Mouse (Mus musculus): Measurements from ENCODE around the gene Chchd2. TPM values are rescaled to one million over a fixed set of nuclear protein-coding genes. Genes with fewer than 3 reads are reported as not detected.
"Not testable (repeated sequence)": the region's sequence is repeated elsewhere in the genome, so short reads cannot be mapped to it uniquely, and the experiment has no call there.

The Chchd2 gene
- total RNA-seq (2021): 100 to 1,000 TPM; 441 to 443 TPM

DNA sequence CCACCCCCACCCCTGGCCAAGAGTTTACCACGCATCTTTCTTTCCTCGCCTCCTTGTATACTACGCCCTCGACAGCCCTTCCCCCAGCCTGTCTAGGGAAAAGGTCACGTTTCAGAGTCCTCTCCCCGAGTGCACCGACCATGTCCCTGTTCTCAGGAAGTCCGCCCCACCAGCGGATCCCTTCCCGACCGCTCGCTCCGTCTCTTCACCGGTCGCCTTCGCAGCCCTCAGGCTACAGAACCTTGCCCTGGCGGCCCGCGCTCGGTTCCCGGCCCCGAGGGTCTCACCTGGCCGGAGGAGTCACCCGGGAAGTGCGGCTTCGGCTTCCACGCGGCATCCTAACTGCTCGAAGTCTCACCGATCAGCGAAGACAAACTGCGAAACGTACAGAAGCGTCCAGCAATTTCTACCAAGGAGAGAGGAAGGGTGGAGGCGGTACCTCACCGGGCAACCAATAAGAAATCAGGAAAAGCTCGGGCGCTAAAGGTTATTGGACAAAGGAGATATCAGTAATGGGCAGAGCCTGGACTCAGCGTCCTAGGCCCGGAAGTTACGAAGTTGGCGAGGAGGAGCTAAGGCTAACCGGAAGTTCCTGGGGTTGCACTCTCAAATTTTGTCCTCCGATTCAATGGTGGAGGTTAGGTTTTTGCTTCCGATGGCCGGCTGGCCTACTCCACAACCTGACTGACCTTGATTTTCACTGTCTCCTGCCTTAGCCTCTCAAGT, at the start of gene Chchd2:
Chchd2 (minus strand) TSS at position 560 of the 726 bp plus-strand sequence.
- intact Hi-C loops (cut with DNase I): no loop called here
- DNase-seq (ENCODE audit: low spot score in 2 of 2): peak; percentile 95 to 99

DNA sequence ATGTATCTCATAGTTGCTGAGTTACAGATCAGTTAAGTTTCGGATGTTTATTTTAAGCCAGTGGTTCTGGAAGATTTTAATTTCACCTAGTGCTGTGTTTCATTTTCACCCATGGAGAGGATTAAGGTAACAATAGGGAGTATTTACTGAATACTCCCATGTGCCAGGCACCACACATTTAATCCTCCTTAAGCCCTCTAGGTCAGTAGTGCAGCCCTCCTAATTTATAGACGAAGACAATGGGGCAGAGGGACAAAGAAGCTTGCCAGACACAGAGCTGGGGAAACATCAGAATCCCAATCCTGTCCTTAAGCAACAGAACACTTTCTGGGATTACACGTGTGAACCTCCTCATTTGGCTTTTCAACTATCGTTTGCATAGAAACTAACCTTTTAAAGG, 49.7 kb upstream of the Chchd2 start:
- intact Hi-C loops (cut with DNase I): no loop called here
- no peak for DNase-seq (ENCODE audit: low spot score in 2 of 2)

DNA sequence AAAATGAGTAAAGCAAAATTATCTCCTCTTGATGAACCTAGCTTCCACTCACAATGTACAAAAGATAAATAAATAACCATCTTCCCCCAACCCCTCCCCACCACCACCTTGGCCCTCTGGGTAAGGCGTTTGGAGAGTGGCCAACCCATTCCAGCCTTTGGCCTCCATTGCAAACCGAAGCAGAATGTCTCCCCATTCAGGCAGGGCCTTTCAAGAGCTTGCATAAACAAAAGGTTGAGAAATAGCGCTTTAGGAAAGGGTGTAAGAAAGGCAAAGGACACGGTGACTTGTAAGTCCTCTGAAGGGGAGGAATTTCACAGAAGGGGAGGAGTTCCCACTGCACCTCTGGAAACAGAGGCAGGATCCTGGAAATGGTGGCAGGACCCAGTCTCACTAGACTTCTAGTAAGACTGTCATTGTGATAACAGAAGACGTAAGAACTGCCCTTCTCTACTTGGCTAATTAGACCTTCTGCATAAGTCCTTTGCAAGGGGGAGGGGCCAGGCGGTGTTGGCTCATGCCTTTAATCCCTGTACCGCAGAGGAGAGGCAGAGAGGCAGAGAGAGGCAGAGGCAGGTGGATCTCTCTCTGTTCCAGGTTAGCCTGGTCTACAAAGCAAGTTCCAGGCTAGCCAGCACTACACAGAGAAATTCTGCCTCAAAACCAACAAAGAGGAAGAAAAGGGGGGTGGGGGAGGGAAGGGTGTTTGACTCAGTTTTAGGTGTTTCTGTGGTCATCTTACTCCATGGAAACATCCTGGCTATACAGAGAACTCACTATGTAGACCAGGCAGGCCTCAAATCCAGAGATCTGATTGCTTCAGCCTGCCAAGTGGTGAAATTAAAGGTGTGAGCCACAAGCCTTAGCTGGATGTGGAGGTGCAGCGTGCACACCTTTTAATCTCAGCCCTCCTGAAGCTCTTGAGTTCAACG, 42.9 kb upstream of the Chchd2 start:
- no peak for DNase-seq (ENCODE audit: low spot score in 2 of 2)
- intact Hi-C loops (cut with DNase I): no loop called here

DNA sequence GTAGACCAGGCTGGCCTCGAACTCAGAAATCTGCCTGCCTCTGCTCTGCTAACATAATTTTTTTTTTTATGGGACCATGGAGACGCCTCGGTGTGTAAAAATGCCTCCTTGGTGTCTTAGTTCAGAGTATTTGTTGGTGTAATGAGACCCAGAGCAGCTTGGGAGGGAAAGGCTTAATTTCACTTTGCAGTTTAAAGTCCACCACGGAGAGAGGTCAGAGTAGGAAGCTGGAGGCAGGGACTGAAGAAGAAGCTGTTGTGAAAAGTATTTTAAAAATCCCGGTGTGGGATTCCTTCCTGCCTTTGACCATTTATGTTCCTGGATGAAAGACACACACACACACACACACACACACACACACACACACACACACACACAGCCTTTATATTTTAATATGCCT, 38.7 kb upstream of the Chchd2 start:
- intact Hi-C loops (cut with DNase I): no loop called here

DNA sequence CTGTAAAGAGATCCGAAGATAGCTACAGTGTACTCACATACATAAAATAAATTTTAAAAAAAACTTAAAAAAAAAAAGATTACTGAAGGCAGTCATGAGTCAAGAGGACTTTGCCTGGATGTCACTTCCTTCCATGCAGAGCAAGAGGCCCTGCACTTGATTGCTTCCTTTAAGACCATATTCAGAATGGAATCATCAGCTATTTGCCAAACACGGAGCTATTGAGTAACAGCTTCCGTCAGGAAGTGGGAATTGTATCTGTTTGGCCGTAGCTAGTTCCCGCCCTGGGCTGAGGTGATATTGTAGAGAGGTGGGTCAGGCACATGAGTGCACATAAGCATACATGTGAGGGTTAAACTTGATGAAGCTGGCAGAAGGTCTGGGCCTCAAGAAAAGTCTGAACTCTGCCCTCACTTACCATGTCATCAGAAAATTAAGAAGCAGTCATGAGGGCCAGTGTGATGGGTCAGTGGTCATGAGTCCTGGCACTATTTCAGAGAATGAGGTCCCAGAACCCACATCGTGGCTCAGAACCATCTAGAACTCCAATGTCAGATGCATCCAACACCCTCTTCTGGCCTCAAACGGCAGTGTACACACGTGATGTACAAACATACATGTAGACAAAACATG, 37.7 kb upstream of the Chchd2 start:
- intact Hi-C loops (cut with DNase I): no loop called here

More for the DNA sequence above, 38.7 kb upstream of the Chchd2 start:
- no peak for DNase-seq (ENCODE audit: low spot score in 2 of 2)

DNA sequence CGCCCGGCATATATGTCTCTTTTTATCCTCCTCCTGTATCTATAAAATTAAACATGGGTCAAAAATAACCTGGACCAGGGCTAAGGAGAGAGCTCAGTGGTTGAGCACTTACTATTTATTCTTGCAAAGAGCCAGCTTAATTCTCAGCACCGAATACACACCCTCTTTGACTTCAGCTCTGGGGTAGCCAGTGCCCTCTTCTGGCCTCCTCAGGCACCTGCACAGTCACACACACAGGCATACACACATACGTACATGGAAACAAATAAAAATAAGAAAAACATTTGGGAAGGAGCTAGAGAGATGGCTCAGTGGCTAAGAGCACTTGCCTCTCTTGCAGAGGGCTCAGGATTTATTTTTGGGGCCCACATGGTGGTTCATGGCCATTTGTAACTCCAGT, 34.7 kb upstream of the Chchd2 start:
- DNase-seq (ENCODE audit: low spot score in 2 of 2): no peak
- intact Hi-C loops (cut with DNase I): no loop called here

More for the DNA sequence above, 37.7 kb upstream of the Chchd2 start:
- DNase-seq (ENCODE audit: low spot score in 2 of 2): no peak

DNA sequence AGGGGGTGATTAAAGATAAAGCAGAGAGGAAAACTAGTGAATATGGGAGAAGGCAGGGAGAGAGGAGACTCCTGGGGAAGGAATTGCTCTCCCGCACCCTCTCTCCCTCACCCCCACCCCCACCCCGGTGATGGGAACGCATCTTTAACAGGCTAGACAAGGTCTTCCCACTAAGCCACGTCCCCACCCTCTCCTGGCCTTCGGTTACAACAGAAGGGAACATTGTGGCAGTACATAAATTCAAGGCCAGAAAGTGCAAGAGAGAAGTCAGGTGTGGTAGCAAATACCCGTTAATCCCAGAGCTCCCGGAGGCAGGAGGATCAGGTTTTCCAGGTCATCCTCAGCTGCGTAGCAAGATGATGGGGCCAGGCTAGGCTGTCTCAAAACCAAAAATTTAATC, 32.0 kb upstream of the Chchd2 start:
- intact Hi-C loops (cut with DNase I): no loop called here
- DNase-seq (ENCODE audit: low spot score in 2 of 2): no peak

DNA sequence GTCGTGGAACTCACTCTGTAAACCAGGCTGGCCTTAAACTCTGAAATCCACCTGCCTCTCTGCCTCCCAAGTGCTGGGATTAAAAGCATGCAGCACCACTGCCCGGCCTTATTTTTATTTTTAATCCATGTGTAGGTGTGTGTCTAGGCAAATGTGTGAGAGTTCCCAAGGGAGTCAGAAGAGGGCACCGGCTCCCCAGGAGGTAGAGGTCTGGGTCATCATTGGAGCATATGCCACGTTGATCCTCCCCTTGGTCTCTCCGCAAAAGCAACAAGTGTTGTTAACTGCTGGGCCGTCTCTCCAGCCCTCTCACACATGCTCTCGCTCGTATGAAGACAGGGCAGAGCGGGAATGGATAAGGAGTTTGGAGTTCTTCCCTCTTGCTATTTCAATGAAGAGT, 31.5 kb upstream of the Chchd2 start:
- intact Hi-C loops (cut with DNase I): no loop called here
- DNase-seq (ENCODE audit: low spot score in 2 of 2): no peak

DNA sequence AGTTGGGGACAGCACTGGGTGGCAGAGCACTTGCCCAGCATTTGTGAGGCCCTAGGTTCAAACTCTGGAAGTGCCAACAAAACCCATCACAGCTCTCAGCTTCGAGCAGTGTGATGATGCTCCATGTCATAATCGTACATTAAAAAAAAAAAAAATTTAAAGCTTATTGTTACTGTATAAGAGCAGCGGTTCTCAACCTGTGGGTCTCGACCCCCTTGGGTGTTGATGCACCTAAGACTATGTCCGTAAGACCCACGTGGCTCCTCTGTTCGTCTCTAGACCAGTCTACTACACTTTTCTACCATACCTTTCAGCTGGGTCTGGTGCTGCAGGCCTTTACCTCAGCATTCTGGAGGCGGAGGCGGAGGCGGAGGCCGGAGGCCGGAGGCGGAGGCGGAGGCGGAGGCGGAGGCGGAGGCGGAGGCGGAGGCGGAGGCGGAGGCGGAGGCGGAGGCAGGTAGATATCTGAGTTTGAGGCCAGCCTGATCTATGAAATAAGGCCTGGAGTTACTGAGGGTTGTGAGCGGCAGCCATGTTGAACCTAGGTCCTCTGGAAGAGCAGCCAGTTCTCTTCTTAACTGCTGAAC, 30.9 kb upstream of the Chchd2 start:
- no peak for DNase-seq (ENCODE audit: low spot score in 2 of 2)
- intact Hi-C loops (cut with DNase I): no loop called here

DNA sequence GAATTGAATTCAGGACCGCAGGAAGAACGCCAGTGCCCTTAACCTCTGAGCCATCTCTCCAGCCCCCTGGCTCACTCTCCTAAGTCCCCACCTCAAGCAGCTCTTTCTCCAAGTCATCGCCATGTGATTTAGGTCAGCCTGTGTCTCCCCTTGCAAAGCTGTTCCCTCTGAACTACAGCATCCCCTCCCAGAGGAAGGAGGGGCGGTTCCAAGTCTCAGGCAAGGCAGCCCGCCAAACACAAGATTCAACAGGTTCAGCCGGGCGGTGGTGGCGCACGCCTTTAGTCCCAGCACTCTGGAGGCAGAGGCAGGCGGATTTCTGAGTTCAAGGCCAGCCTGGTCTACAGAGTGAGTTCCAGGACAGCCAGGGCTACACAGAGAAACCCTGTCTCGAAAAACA, 28.2 kb upstream of the Chchd2 start:
- intact Hi-C loops (cut with DNase I); DNase-seq (ENCODE audit: low spot score in 2 of 2): not testable (repeated sequence)

DNA sequence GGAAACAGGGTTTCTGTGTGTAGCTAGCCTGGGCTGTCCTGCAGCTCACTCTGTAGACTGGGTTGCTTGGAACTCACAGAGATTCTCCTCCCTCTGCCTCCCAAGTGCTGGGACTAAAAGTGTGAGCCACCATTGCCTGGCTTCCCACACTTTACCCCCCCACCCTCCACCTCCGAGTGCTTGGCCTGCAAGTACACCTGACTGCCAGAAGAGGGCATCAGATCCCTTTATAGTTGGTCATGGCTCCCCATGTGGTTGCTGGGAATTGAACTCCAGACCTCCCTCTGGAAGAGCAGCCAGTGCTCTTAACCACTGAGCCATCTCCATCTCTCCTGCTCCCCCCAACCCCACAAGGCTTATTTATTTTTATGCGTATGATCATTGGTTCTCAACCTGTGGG, 26.8 kb upstream of the Chchd2 start:
- intact Hi-C loops (cut with DNase I): no loop called here
- no peak for DNase-seq (ENCODE audit: low spot score in 2 of 2)

DNA sequence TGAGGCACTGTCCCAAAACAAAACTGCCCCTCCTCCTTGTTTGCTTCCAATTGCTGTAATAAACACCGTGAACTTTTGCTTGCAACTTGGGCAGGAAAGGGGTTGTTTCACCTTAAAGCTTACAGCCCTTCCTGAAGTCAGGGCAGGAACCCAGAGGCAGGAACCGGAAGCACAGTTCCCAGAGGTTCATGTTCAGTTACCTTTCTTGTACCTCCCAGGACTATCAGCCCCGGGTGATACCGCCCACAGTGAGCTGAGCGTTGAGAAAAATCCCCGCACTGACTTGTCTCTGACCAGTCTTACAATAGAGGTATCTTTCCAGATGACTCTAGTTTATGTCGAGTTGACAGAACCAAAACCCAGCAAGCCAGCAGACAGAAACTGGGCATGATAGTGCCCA, 22.3 kb upstream of the Chchd2 start:
- intact Hi-C loops (cut with DNase I): no loop called here
- no peak for DNase-seq (ENCODE audit: low spot score in 2 of 2)

DNA sequence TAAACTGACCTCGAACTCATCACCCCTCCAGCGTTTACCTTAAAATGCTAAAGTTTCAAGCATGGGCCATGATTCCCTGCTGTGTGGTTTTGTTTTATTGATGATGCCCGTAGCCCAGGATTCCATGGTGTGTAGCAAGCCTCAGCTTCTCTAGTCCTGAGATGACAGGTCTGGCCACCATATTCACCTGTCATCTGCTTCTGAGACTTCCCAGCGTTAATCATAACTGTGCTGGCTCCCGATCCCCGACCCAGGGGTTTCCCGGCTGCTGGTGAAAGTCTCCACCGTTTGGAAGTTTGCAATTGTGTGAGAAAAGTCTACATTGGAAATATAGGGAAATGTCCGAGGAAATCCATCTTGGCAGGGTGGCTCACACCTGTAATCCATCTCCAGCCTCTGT, 21.9 kb upstream of the Chchd2 start:
- intact Hi-C loops (cut with DNase I): no loop called here

DNA sequence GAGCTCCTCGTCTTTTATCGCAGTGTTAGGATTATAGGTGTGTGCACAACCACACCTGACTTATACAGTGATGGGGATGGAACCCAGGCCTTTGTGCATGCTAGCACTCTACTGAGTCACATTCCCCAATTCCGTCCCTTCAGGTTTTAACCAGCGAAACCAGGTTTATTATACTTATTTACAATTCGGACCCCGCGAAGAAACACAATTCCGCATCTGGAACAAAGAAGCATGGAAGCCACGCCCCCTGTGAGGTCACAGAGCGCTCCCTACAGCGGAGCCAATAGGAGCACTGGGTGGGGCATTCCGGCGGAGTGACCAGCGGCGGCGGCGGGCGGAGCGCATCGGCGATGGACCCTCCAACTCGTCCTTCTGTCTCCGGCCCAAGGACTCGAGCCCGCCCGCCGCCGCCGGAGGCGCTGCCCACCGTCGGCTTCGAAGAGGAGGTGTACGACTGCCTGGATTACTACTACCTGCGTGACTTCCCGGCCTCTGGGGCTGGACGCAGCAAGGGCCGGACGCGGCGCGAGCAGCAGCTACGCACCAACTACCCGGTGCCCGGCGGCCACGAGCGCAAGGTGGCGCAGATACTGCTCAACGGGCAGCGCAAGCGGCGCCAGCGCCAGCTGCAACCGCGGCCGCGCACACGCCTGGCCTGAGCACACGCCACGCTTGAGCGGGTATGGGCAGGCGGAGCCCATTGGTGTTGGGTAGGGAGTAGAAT, 21.1 kb upstream of the Chchd2 start, which contains the start of gene Nupr1l:
Nupr1l (plus strand) TSS at position 299 of the 724 bp plus-strand sequence.
- intact Hi-C loops (cut with DNase I): no loop called here
- DNase-seq (ENCODE audit: low spot score in 2 of 2): peak; percentile 87 to 93

More for the DNA sequence above, 21.9 kb upstream of the Chchd2 start:
- no peak for DNase-seq (ENCODE audit: low spot score in 2 of 2)

DNA sequence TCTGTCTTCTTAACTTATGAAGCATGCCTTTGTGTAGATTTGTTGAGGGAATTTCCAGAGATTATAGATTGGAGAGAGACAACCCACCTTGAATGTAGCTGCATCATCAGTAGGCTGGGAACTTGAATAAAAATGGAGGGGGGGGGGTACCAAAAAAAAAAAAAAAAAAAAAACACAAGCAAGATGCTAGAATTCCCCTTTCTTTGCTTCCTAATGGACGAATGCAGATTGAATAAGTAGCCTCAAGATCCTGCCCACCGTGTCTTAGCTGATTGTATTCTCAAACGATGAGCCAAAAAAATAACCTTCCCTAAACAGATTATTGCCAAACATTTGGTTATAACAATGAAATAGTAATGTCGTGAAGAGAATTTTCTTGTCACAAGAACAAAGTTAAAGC, 20.5 kb upstream of the Chchd2 start:
- no peak for DNase-seq (ENCODE audit: low spot score in 2 of 2)
- intact Hi-C loops (cut with DNase I): no loop called here

DNA sequence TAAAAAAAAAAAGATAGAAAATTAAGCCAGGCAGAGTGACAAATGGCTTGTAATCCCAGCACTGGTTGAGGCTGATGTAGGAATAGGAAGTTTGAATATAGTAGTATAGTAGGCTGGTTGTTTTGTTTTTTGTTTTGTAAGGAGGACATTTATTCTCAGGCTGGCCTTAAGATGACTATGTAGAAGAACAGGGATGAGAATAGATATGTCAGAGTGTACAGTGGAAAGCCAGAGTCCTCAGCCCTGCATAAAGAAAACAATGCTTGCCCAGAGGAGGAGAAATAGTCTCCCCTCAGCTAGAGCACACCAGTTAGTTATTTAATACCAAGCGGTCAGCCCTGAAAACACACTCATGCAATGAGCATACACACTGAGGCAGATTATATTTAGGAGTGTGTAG, 11.2 kb upstream of the Chchd2 start, which contains the start of gene Phkg1:
Phkg1 (minus strand) TSS at position 101 of the 400 bp plus-strand sequence.
- DNase-seq (ENCODE audit: low spot score in 2 of 2): no peak
- intact Hi-C loops (cut with DNase I): no loop called here

DNA sequence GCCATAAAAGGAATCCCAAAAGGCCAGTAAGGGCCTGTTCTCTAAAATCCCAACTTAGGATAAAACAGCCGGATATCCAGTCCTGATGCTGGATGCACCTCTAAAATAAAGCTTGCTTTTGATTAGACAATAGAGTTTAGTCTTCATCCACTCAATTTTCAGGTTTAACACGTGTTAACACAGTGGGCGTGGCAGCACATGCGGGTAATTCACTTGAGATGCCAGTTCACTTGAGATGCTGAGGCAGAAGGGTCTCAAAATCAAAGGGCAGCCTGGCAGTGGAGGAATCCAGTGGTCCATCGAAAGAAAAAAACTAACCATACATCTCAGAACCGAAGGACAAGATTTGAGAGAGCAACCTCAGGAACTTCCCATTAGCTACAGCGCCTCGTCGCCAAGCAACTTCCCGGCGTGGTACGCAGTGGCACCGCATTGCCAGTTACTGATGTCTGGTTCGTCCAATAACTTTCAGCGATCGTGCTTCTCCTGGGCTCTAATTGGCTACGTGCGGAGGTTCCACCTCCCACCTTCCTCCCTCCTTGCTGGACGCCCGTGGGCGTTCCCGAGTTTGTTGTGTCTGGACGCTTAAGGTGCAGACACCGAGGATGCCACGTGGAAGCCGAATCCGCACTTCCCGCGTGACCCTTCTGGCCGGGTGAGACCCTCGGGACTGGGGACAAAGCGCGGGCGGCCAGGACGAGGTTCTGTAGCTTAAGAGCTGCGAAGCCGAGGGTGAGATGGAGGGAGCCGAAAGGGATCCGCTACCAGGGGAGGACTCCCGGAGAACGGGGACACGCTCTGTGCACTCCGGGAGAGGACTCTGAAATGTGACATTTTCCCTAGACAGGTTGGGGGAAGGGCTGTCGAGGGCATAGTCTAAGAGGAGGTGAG, 8.2 kb upstream of the Chchd2 start, which contains the start of gene Zbed5:
Zbed5 (plus strand) TSS at position 526 of the 891 bp plus-strand sequence.
- peak; percentile 89 to 95 for DNase-seq (ENCODE audit: low spot score in 2 of 2)
- intact Hi-C loops (cut with DNase I): no loop called here

DNA sequence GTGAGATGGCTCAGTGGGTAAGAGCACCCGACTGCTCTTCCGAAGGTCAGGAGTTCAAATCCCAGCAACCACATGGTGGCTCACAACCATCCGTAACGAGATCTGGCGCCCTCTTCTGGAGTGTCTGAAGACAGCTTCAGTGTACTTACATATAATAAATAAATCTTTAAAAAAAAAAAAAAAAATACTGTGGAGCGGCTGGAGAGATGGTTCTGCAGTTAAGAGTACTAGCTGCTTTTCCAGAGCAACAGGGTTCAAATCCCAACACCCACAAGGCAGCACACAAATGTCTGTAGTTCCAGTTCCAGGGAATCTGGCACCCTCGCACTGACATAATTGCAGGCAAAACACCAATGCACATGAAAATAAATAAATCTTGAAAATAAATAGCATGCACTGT, 3.1 kb upstream of the Chchd2 start:
- intact Hi-C loops (cut with DNase I): not testable (repeated sequence)

More for the DNA sequence above, 3.1 kb upstream of the Chchd2 start:
- DNase-seq (ENCODE audit: low spot score in 2 of 2): not testable (repeated sequence)

Measured in left cerebral cortex, postnatal 25 days (tissue).